Mouse (Mus musculus) cerebellum, adult 2 months (tissue): ENCODE measurements at regions not wholly inside any gene's neighbourhood (a gene's known extent, or its start where the extent isn't known, plus 50 kb on each side); places are given as distances from the start of the nearest gene placed in this dataset.

Experiments used
- DNase-seq, 2 experiments: peaks; one replicate each; pipeline ENCODE4 v3.0.0; 2021
- H3K27ac ChIP-seq: fragments of 200-500 bp; 2 replicates; pipeline ENCODE4 v1.5.1; 2012; ENCODE audit warnings: low read length, control low read depth, inconsistent platforms; ENCODE audit not compliant: insufficient read depth
- H3K27me3 ChIP-seq: fragments of 200-500 bp; 2 replicates; pipeline ENCODE4 v1.6.1; 2012; ENCODE audit warnings: inconsistent platforms, mild to moderate bottlenecking, low read length, moderate library complexity; ENCODE audit not compliant: control insufficient read depth, insufficient read depth
- H3K4me1 ChIP-seq: fragments of 200-500 bp; 2 replicates; pipeline ENCODE4 v1.6.1; 2011; ENCODE audit warnings: low read length; ENCODE audit not compliant: control insufficient read depth, insufficient read depth
- H3K4me3 ChIP-seq: fragments of 200-500 bp; replicated peaks from 2 replicates; pipeline ENCODE3; 2011; ENCODE audit warnings: mild to moderate bottlenecking, low read depth, low read length, control low read depth; ENCODE audit not compliant: insufficient read depth
- CTCF ChIP-seq: fragments of 200-500 bp; IDR thresholded peaks from 2 replicates; pipeline ENCODE4 v1.5.1; 2011; ENCODE audit warnings: low read depth, mild to moderate bottlenecking, control low read depth, low read length, moderate library complexity, borderline replicate concordance; ENCODE audit not compliant: insufficient read depth
- POLR2A ChIP-seq: fragments of 200-500 bp; IDR thresholded peaks from 2 replicates; pipeline ENCODE4 v1.6.1; 2011; ENCODE audit warnings: low read length, control low read depth, borderline replicate concordance; ENCODE audit not compliant: insufficient read depth
- WGBS: fragments of 180-500 bp; shearing (Covaris S2); methylation state at CpG from one replicate; pipeline ENCODE4 v1.1.7; 2018; 5-methylcytosine and 5-hydroxymethylcytosine counted together

GRCm38 (mm10) chr4:39660538-39660937 lies 210.4 kb downstream of the 1700009N14Rik start:
- Histone ChIP-seq H3K27me3 (no peaks in the 10 kb centered on the region), H3K4me1 (no peaks in the 10 kb centered on the region), H3K4me3 (no peak overlapping the region), H3K27ac (no peak overlapping the region)
- DNase-seq, result no peak
- 80% methylated on average over 2 of the region's 2 CpGs for WGBS
- no peak for TF ChIP-seq CTCF
- TF ChIP-seq POLR2A, result no peak

- Histone ChIP-seq H3K4me1 (no peaks in the 10 kb centered on the region), H3K4me3 (no peak overlapping the region), H3K27me3 (no peaks in the 10 kb centered on the region), H3K27ac (no peak overlapping the region)
- WGBS, result 80% methylated on average over 7 of the region's 7 CpGs
- TF ChIP-seq POLR2A (no peak), CTCF (no peak)
- DNase-seq, result no peak
Observed at GRCm38 (mm10) chr4:39672609-39673008, 222.5 kb downstream of the 1700009N14Rik start.

- no peak for DNase-seq
Observed at GRCm38 (mm10) chr4:39695236-39695635, 245.1 kb downstream of the 1700009N14Rik start.

DNA sequence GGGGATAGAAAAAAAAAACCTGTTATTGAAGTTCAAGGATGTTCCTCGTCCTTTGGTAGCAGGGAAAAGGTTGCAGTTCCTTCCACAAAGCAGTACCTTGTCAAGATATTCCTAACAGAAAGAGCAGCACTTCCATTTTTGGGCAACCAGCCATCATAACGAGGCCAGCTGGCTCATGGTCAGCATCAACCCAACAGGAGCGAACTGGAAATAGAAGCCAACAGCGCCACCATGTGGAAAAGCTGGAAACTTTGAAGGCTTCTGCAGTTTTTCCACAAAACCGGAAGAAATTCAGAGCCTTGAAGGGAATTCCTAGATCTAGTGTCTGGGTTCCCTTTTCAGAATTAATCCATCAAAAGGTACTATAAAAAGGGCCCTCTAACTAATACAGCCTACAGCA lies 247.5 kb downstream of the 1700009N14Rik start:
- DNase-seq, result peak; percentile 85 to 86
- Histone ChIP-seq H3K4me3 (no peak overlapping the region), H3K27me3 (no peaks in the 10 kb centered on the region), H3K4me1 (no peaks in the 10 kb centered on the region), H3K27ac (no peak overlapping the region)
- TF ChIP-seq CTCF, result peak; percentile 67
- no peak for TF ChIP-seq POLR2A
- WGBS, result 8% methylated on average over 5 of the region's 5 CpGs

More at GRCm38 (mm10) chr4:39695236-39695635, 245.1 kb downstream of the 1700009N14Rik start:
- Histone ChIP-seq H3K27me3 (no peaks in the 10 kb centered on the region), H3K4me3 (no peak overlapping the region), H3K27ac (no peak overlapping the region), H3K4me1 (no peaks in the 10 kb centered on the region)
- no peak for TF ChIP-seq POLR2A
- 41% methylated on average over 4 of the region's 4 CpGs for WGBS

DNA sequence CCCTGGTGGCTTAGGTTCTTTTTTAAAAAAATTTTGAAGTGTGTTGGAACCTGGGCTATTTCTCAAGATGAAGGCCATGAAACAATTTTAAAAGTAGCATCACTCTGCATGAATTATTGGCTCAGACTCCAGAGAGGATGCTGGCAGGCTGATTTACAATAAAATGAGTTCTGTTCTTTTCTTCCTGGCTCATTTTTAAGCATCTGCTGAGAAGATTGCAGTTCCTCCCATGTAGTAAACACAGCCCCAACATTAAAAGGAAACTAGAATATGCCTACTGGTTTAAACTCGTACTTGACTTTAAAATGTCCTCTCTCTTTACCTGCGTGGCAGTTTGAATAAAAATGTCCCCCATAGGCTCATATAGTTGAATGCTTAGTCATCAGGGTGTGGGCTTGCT lies 249.3 kb downstream of the 1700009N14Rik start:
- H3K27ac ChIP-seq, result no peak overlapping the region
- H3K4me3 ChIP-seq, result no peak overlapping the region
- TF ChIP-seq CTCF (no peak), POLR2A (no peak)
- no peaks in the 10 kb centered on the region for H3K4me1 ChIP-seq
- no peak for DNase-seq
- 76% methylated on average over 2 of the region's 2 CpGs for WGBS
- no peaks in the 10 kb centered on the region for H3K27me3 ChIP-seq

DNA sequence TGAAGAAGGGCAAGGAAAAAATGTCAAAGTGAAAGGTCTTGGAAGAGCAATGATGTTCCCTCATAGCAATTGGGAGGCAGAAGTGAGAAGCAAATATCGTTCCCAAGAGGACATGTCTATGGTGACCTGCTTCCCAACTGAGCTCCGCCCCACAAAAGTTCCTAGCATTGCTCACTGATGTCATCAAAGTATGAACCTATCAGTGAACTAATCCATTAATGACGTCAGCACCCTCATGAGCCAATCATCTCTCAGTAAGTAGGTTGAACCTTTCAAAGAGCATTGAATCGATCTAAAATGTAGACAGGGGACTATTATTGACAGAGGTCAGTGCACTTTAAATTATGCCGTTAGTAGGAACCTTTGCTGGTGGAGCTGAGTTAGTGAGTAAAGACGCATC lies 267.4 kb downstream of the 1700009N14Rik start:
- H3K27ac ChIP-seq, result no peak overlapping the region
- 94% methylated on average over 6 of the region's 6 CpGs for WGBS
- H3K4me1 ChIP-seq, result no peaks in the 10 kb centered on the region; the same call in 1 of the 2 replicates
- no peaks in the 10 kb centered on the region for H3K27me3 ChIP-seq
- TF ChIP-seq CTCF (no peak), POLR2A (no peak)
- no peak for DNase-seq
- H3K4me3 ChIP-seq, result no peak overlapping the region

DNA sequence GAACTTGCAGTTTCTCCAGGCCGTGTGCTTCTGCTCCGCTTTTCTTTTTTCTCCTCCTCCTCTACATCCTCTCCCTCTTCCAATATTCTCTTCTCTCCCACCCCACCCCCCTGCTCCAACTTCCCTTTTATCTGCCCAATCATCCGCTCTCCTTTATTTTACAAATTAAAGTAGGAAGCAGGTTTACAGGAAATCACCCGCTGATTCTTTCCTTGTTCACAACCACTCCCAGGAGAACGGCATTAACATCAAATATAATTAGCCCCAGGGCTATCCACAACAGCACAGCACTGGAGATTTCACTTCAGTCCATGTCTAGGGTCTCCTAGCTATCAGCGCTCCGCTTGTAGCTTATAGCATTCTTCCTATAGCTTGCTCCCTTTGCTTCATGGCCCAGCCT lies 268.6 kb downstream of the 1700009N14Rik start:
- Histone ChIP-seq H3K4me1 (no peaks in the 10 kb centered on the region; the same call in 1 of the 2 replicates), H3K27me3 (no peaks in the 10 kb centered on the region), H3K4me3 (no peak overlapping the region), H3K27ac (no peak overlapping the region)
- no peak for DNase-seq
- TF ChIP-seq CTCF, result no peak
- no peak for TF ChIP-seq POLR2A
- WGBS, result 85% methylated on average over 7 of the region's 7 CpGs

DNA sequence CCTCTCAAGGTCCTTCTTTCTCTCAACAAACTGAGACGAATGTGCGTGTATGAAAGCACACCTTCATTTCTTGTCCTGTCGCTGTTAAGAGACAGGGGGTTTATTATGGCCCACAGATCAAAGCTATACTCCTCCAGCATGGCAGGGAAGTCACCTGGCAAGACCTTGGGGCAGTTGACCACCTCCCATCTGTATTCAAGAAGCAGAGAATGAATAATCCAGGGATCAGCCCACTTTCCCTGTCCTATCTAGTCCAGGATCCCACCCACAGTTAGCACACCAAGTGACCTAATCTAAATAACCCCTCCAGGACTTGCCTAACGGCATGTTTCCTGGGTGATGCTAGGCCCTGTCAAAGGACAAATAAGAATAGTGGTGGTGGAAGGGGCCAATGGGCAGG lies 269.9 kb downstream of the 1700009N14Rik start:
- 81% methylated on average over 4 of the region's 4 CpGs for WGBS
- Histone ChIP-seq H3K4me3 (no peak overlapping the region), H3K4me1 (no peaks in the 10 kb centered on the region; the same call in 1 of the 2 replicates), H3K27me3 (no peaks in the 10 kb centered on the region), H3K27ac (no peak overlapping the region)
- no peak for DNase-seq
- no peak for TF ChIP-seq CTCF
- no peak for TF ChIP-seq POLR2A
